Comparison of ENCODE assay signal across 8 mouse cellular contexts in genomic region chr2:76676401-76677226, GRCm38 (mm10). TPM values are rescaled to one million over a fixed set of nuclear protein-coding genes. Genes with fewer than 3 reads are reported as not detected.
DNase-seq lines count a peak whose midpoint lies in the region; ATAC-seq and TF ChIP-seq lines count a peak whose summit lies in the region.

No protein-coding gene starts in this region.

- no peaks in the 10 kb centered on the region for H3K27me3 ChIP-seq in kidney, embryonic 16.5 days (ENCODE audit: insufficient read depth, low read length)
- H3K27me3 ChIP-seq in intestine, embryonic 15.5 days (replicated peaks) = no peaks in the 10 kb centered on the region
- H3K27me3 ChIP-seq in neural tube, embryonic 13.5 days = no peaks in the 10 kb centered on the region

- no peak for TF ChIP-seq CTCF in bone marrow macrophage, adult 2 months (IDR thresholded peaks at IDR 0.05; ENCODE audit: low read depth, low read length)

- H3K4me2 ChIP-seq in kidney, embryonic 16.5 days (replicated peaks; ENCODE audit: low read depth, low read length) = peak overlapping the region; percentile 76
- H3K4me2 ChIP-seq in intestine, embryonic 15.5 days (replicated peaks) = peak overlapping the region; percentile 72
- H3K4me2 ChIP-seq in neural tube, embryonic 13.5 days = peak overlapping the region; percentile 76

- H3K9ac ChIP-seq in kidney, embryonic 16.5 days (replicated peaks; ENCODE audit: low read length) = peak overlapping the region; percentile 91
- peak overlapping the region; percentile 82; the same call in 1 of the 2 replicates for H3K9ac ChIP-seq in intestine, embryonic 15.5 days
- peak overlapping the region; percentile 89 for H3K9ac ChIP-seq in neural tube, embryonic 13.5 days

- no peak for ATAC-seq in kidney, embryonic 16.5 days (ENCODE audit: low FRiP score, low TSS enrichment)
- no peak for ATAC-seq in intestine, embryonic 15.5 days
- ATAC-seq in neural tube, embryonic 13.5 days (ENCODE audit: low read depth) = no peak

- peaks cover 8% of the 10 kb centered on the region; the same call in 1 of the 2 replicates for H3K36me3 ChIP-seq in kidney, embryonic 16.5 days (ENCODE audit: insufficient read depth, low read length)
- H3K36me3 ChIP-seq in intestine, embryonic 15.5 days = no peaks in the 10 kb centered on the region
- peaks cover 12% of the 10 kb centered on the region for H3K36me3 ChIP-seq in neural tube, embryonic 13.5 days

- peak overlapping the region; percentile 89 for H3K4me3 ChIP-seq in kidney, embryonic 16.5 days (ENCODE audit: low read length)
- peak overlapping the region; percentile 88 for H3K4me3 ChIP-seq in bone marrow macrophage, adult 2 months (ENCODE audit: insufficient read depth, low read length)
- H3K4me3 ChIP-seq in intestine, embryonic 15.5 days (replicated peaks) = peak overlapping the region; percentile 92
- H3K4me3 ChIP-seq in neural tube, embryonic 13.5 days = peak overlapping the region; percentile 93

- intact Hi-C loops in gastrocnemius, postnatal 36 days (cut with DNase I) = no loop called here

- DNase-seq in kidney, postnatal 36 days = no peak
- DNase-seq in right cerebral cortex, postnatal 25 days = no peak
- no peak for DNase-seq in gastrocnemius, postnatal 36 days
- no peak for DNase-seq in layer of hippocampus, adult 18-20 months (ENCODE audit: low spot score in 2 of 2)

- H3K27ac ChIP-seq in kidney, embryonic 16.5 days (ENCODE audit: low read length) = peak overlapping the region; percentile 34; the same call in 1 of the 2 replicates
- peak overlapping the region; percentile 71 for H3K27ac ChIP-seq in bone marrow macrophage, adult 2 months (ENCODE audit: insufficient read depth, low read depth, low read length)
- H3K27ac ChIP-seq in intestine, embryonic 15.5 days = no peak overlapping the region
- H3K27ac ChIP-seq in neural tube, embryonic 13.5 days (replicated peaks) = no peak overlapping the region

- H3K4me1 ChIP-seq in kidney, embryonic 16.5 days (ENCODE audit: insufficient read depth, low read length) = peaks cover 25% of the 10 kb centered on the region
- H3K4me1 ChIP-seq in bone marrow macrophage, adult 2 months (ENCODE audit: control insufficient read depth, insufficient read depth, low read length) = peaks cover 35% of the 10 kb centered on the region
- peaks cover 14% of the 10 kb centered on the region for H3K4me1 ChIP-seq in intestine, embryonic 15.5 days (replicated peaks)
- H3K4me1 ChIP-seq in neural tube, embryonic 13.5 days (replicated peaks) = peaks cover 49% of the 10 kb centered on the region

- no peak for TF ChIP-seq POLR2A in bone marrow macrophage, adult 2 months (IDR thresholded peaks at IDR 0.05; ENCODE audit: borderline replicate concordance, low read depth, low read length)

- WGBS in kidney, embryonic 16.5 days = 34% methylated on average over 13 of the region's 13 CpGs
- WGBS in intestine, embryonic 15.5 days = 50% methylated on average over 13 of the region's 13 CpGs
- 35% methylated on average over 13 of the region's 13 CpGs for WGBS in neural tube, embryonic 13.5 days

- no peaks in the 10 kb centered on the region for H3K9me3 ChIP-seq in kidney, embryonic 16.5 days (ENCODE audit: low read length)
- H3K9me3 ChIP-seq in intestine, embryonic 15.5 days = no peaks in the 10 kb centered on the region
- H3K9me3 ChIP-seq in neural tube, embryonic 13.5 days = no peaks in the 10 kb centered on the region

RNA-seq across cellular contexts. Expression of gene Plekha3, which starts 1.5 kb away (rescaled TPM):
- polyA plus RNA-seq in kidney, embryonic 16.5 days (2015; fragmentation: Nextera tagmentation; extraction: Ambion mirVana) = 3.6 and 4.0 TPM in 2 replicates
- 21.5 and 24.1 TPM in 2 replicates for polyA plus RNA-seq in bone marrow macrophage, adult 2 months (2012; ENCODE audit: insufficient read depth, insufficient read length, missing spikeins)
- 9.5 TPM in 2 replicates for polyA plus RNA-seq in intestine, embryonic 15.5 days (2015; fragmentation: Nextera tagmentation; extraction: Ambion mirVana)
- 11.7 and 14.5 TPM in 2 replicates for polyA plus RNA-seq in neural tube, embryonic 13.5 days (2015; fragmentation: Nextera tagmentation; extraction: Ambion mirVana)
- 1 to 10 TPM; 8.2 to 8.6 TPM for total RNA-seq in gastrocnemius, postnatal 36 days (2021)
- total RNA-seq in layer of hippocampus, adult 18-20 months (2021) = 10 to 100 TPM; 53.8 to 55.7 TPM

RNA-seq across cellular contexts. Expression of gene Fkbp7, which starts 3.7 kb away (rescaled TPM):
- polyA plus RNA-seq in kidney, embryonic 16.5 days (2015; fragmentation: Nextera tagmentation; extraction: Ambion mirVana) = 55.3 and 60.7 TPM in 2 replicates
- 8.0 and 10.2 TPM in 2 replicates for polyA plus RNA-seq in bone marrow macrophage, adult 2 months (2012; ENCODE audit: insufficient read depth, insufficient read length, missing spikeins)
- 46.9 and 57.7 TPM in 2 replicates for polyA plus RNA-seq in intestine, embryonic 15.5 days (2015; fragmentation: Nextera tagmentation; extraction: Ambion mirVana)
- polyA plus RNA-seq in neural tube, embryonic 13.5 days (2015; fragmentation: Nextera tagmentation; extraction: Ambion mirVana) = 25.1 and 25.5 TPM in 2 replicates
- 10 to 100 TPM in 1 of 2 experiments, 1 to 10 TPM in 1; 7.2 to 11.2 TPM for total RNA-seq in gastrocnemius, postnatal 36 days (2021)
- 1 to 10 TPM; 5.2 to 5.3 TPM for total RNA-seq in layer of hippocampus, adult 18-20 months (2021)

RNA-seq across cellular contexts. Expression of gene Pjvk, which starts 28.3 kb away (rescaled TPM):
- polyA plus RNA-seq in kidney, embryonic 16.5 days (2015; fragmentation: Nextera tagmentation; extraction: Ambion mirVana) = 2.3 and 2.6 TPM in 2 replicates
- polyA plus RNA-seq in bone marrow macrophage, adult 2 months (2012; ENCODE audit: insufficient read depth, insufficient read length, missing spikeins) = 0.84 and 0.97 TPM in 2 replicates
- polyA plus RNA-seq in intestine, embryonic 15.5 days (2015; fragmentation: Nextera tagmentation; extraction: Ambion mirVana) = 0.35 and 0.39 TPM in 2 replicates
- polyA plus RNA-seq in neural tube, embryonic 13.5 days (2015; fragmentation: Nextera tagmentation; extraction: Ambion mirVana) = 0.42 TPM in 1 of 2 replicates, not detected in the other
- not detected for total RNA-seq in gastrocnemius, postnatal 36 days (2021)
- total RNA-seq in layer of hippocampus, adult 18-20 months (2021) = under 1 TPM in 1 of 2 experiments, not detected in 1; 0.42 TPM

RNA-seq across cellular contexts. Expression of gene Prkra, which starts 28.8 kb away (rescaled TPM):
- polyA plus RNA-seq in kidney, embryonic 16.5 days (2015; fragmentation: Nextera tagmentation; extraction: Ambion mirVana) = 78.9 and 80.6 TPM in 2 replicates
- 41.1 and 49.4 TPM in 2 replicates for polyA plus RNA-seq in bone marrow macrophage, adult 2 months (2012; ENCODE audit: insufficient read depth, insufficient read length, missing spikeins)
- 42.3 and 45.6 TPM in 2 replicates for polyA plus RNA-seq in intestine, embryonic 15.5 days (2015; fragmentation: Nextera tagmentation; extraction: Ambion mirVana)
- 96.6 and 97.8 TPM in 2 replicates for polyA plus RNA-seq in neural tube, embryonic 13.5 days (2015; fragmentation: Nextera tagmentation; extraction: Ambion mirVana)
- total RNA-seq in gastrocnemius, postnatal 36 days (2021) = 1 to 10 TPM; 3.5 to 3.7 TPM
- total RNA-seq in layer of hippocampus, adult 18-20 months (2021) = 10 to 100 TPM; 17.5 to 18.8 TPM

Comparison
In these comparisons a context has a peak if more than half of its experiments do, and no peak if none do; other contexts are left out.
1. H3K27ac ChIP-seq: peak in kidney, embryonic 16.5 days (single experiment) and bone marrow macrophage, adult 2 months (single experiment); none in intestine, embryonic 15.5 days (single experiment) and neural tube, embryonic 13.5 days (single experiment).
2. Peak in every context shown above with its lines, with median percentiles within 50 percentile points of each other: H3K4me2 ChIP-seq, H3K4me3 ChIP-seq and H3K9ac ChIP-seq.